Mouse (Mus musculus): ENCODE measurements around the gene Triobp.

- no peak for TF ChIP-seq CTCF (IDR thresholded peaks at IDR 0.05; ENCODE audit: low read depth)
- no peak for TF ChIP-seq EP300 (optimal IDR thresholded peaks at IDR 0.05)
Observed at GRCm38 (mm10) chr15:79007059-79007458, 59.5 kb downstream of the Triobp start.
